Mouse (Mus musculus): ENCODE data around the gene Hoxd13. TPM values are rescaled to one million over a fixed set of nuclear protein-coding genes. Genes with fewer than 3 reads are reported as not detected.

Gene Hoxd13
- polyA plus RNA-seq (2014; fragmentation: Nextera tagmentation; extraction: Ambion mirVana) = 0.06 and 0.45 TPM in 2 replicates

- H3K27me3 ChIP-seq (replicated peaks; ENCODE audit: control insufficient read depth, insufficient read depth, low read length) = peaks cover 97% of the 10 kb centered on the region
- H3K9ac ChIP-seq (ENCODE audit: low read depth, low read length) = no peak within 1 kb of the TSS
- DNase-seq (ENCODE audit: low spot score) (no peak), ATAC-seq (replicated peaks; ENCODE audit: low FRiP score) (no peak)
- peak within 1 kb of the TSS; percentile 61 for H3K4me2 ChIP-seq
- H3K4me3 ChIP-seq (ENCODE audit: low read depth, low read length) = peak within 1 kb of the TSS; percentile 43
- 1% methylated on average over 12 of the region's 51 CpGs for WGBS
- H3K4me1 ChIP-seq (replicated peaks; ENCODE audit: control insufficient read depth, insufficient read depth, low read length) = peaks cover 6% of the 10 kb centered on the region
- no peaks in the 10 kb centered on the region for H3K36me3 ChIP-seq (ENCODE audit: control insufficient read depth, insufficient read depth, low read length)
- H3K27ac ChIP-seq (ENCODE audit: low read depth, low read length) = no peak within 1 kb of the TSS
- no peaks in the 10 kb centered on the region for H3K9me3 ChIP-seq (ENCODE audit: control insufficient read depth, low read length)
These were observed at the start of gene Hoxd13 for GRCm38 (mm10) chr2:74667842-74668357. TSS of gene Hoxd13 (plus strand) at chr2:74668310.

- Histone ChIP-seq H3K4me1 (replicated peaks; ENCODE audit: control insufficient read depth, insufficient read depth, low read length) (no peaks in the 10 kb centered on the region), H3K27ac (ENCODE audit: low read depth, low read length) (no peak overlapping the region), H3K27me3 (replicated peaks; ENCODE audit: control insufficient read depth, insufficient read depth, low read length) (no peaks in the 10 kb centered on the region), H3K4me3 (ENCODE audit: low read depth, low read length) (no peak overlapping the region), H3K9me3 (ENCODE audit: control insufficient read depth, low read length) (no peaks in the 10 kb centered on the region), H3K36me3 (ENCODE audit: control insufficient read depth, insufficient read depth, low read length) (no peaks in the 10 kb centered on the region), H3K9ac (ENCODE audit: low read depth, low read length) (no peak overlapping the region), H3K4me2 (no peak overlapping the region)
- DNase-seq (ENCODE audit: low spot score) (no peak), ATAC-seq (replicated peaks; ENCODE audit: low FRiP score) (no peak)
- 86% methylated on average over 3 of the region's 3 CpGs for WGBS
These were observed 48.3 kb upstream of the Hoxd13 start for GRCm38 (mm10) chr2:74619676-74620246.

DNA sequence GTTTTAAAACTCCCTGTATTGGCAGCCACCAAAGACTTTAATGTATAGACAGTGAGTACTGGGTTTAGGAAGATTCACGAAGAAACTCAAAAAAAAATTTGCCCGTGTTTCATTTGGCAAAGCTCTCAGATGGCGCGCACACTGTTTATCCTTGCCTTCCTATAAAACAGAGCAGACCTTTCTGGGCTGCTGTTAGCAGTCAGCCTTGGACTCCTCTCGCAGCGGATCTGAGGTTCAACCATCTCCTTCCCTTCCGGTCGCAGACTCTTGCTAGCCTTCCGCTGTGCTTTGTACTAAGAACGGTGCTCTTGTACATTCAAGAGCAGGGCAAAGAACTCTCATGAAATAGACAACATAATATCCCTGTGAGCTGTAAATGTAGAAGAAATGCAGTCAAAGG, 47.7 kb upstream of the Hoxd13 start:
- H3K4me2 ChIP-seq = no peak overlapping the region
- H3K27me3 ChIP-seq (replicated peaks; ENCODE audit: control insufficient read depth, insufficient read depth, low read length) = no peaks in the 10 kb centered on the region
- ATAC-seq (replicated peaks; ENCODE audit: low FRiP score) (no peak), DNase-seq (ENCODE audit: low spot score) (no peak)
- H3K9me3 ChIP-seq (ENCODE audit: control insufficient read depth, low read length) = no peaks in the 10 kb centered on the region
- no peaks in the 10 kb centered on the region for H3K36me3 ChIP-seq (ENCODE audit: control insufficient read depth, insufficient read depth, low read length)
- no peaks in the 10 kb centered on the region for H3K4me1 ChIP-seq (replicated peaks; ENCODE audit: control insufficient read depth, insufficient read depth, low read length)
- 89% methylated on average over 10 of the region's 10 CpGs for WGBS
- H3K27ac ChIP-seq (ENCODE audit: low read depth, low read length) = no peak overlapping the region
- H3K9ac ChIP-seq (ENCODE audit: low read depth, low read length) = no peak overlapping the region
- H3K4me3 ChIP-seq (ENCODE audit: low read depth, low read length) = no peak overlapping the region

GRCm38 (mm10) chr2:74635412-74635811, 32.7 kb upstream of the Hoxd13 start:
- Histone ChIP-seq H3K9me3 (ENCODE audit: control insufficient read depth, low read length) (no peaks in the 10 kb centered on the region), H3K4me2 (no peak overlapping the region), H3K27me3 (replicated peaks; ENCODE audit: control insufficient read depth, insufficient read depth, low read length) (no peaks in the 10 kb centered on the region), H3K9ac (ENCODE audit: low read depth, low read length) (no peak overlapping the region), H3K4me3 (ENCODE audit: low read depth, low read length) (no peak overlapping the region), H3K4me1 (replicated peaks; ENCODE audit: control insufficient read depth, insufficient read depth, low read length) (no peaks in the 10 kb centered on the region), H3K36me3 (ENCODE audit: control insufficient read depth, insufficient read depth, low read length) (no peaks in the 10 kb centered on the region), H3K27ac (ENCODE audit: low read depth, low read length) (no peak overlapping the region)
- WGBS = 55% methylated on average over 4 of the region's 4 CpGs
- ATAC-seq (replicated peaks; ENCODE audit: low FRiP score) (no peak), DNase-seq (ENCODE audit: low spot score) (no peak)

GRCm38 (mm10) chr2:74642431-74642830, 25.7 kb upstream of the Hoxd13 start:
- Histone ChIP-seq H3K27me3 (replicated peaks; ENCODE audit: control insufficient read depth, insufficient read depth, low read length) (peaks cover 36% of the 10 kb centered on the region), H3K9ac (ENCODE audit: low read depth, low read length) (no peak overlapping the region), H3K27ac (ENCODE audit: low read depth, low read length) (no peak overlapping the region), H3K9me3 (ENCODE audit: control insufficient read depth, low read length) (no peaks in the 10 kb centered on the region), H3K36me3 (ENCODE audit: control insufficient read depth, insufficient read depth, low read length) (no peaks in the 10 kb centered on the region), H3K4me1 (replicated peaks; ENCODE audit: control insufficient read depth, insufficient read depth, low read length) (no peaks in the 10 kb centered on the region), H3K4me2 (no peak overlapping the region), H3K4me3 (ENCODE audit: low read depth, low read length) (no peak overlapping the region)
- DNase-seq (ENCODE audit: low spot score) (no peak), ATAC-seq (replicated peaks; ENCODE audit: low FRiP score) (no peak)
- WGBS = 69% methylated on average over 5 of the region's 5 CpGs

DNA sequence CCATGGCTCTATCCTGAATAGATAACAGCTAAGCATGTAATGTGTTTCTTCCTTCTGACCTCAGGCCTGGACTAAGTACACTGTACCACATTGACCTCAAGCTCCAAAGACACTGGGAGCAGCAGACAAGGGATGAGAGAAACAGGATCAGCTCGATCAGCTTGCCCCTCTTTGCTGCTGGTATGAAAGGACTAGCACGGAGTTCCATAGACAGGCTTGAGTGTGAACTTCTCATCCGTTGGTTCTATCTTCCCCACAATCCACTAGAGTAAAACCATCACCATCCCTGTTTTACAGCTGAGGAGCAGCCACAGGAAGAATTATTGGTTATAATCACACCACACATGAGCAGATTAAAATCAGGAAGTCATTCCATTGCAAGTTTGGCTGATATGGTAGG, 22.5 kb upstream of the Hoxd13 start:
- H3K9ac ChIP-seq (ENCODE audit: low read depth, low read length) = no peak overlapping the region
- no peak for DNase-seq (ENCODE audit: low spot score)
- H3K27me3 ChIP-seq (replicated peaks; ENCODE audit: control insufficient read depth, insufficient read depth, low read length) = peaks cover 68% of the 10 kb centered on the region
- no peaks in the 10 kb centered on the region for H3K9me3 ChIP-seq (ENCODE audit: control insufficient read depth, low read length)
- H3K27ac ChIP-seq (ENCODE audit: low read depth, low read length) = no peak overlapping the region
- H3K4me1 ChIP-seq (replicated peaks; ENCODE audit: control insufficient read depth, insufficient read depth, low read length) = no peaks in the 10 kb centered on the region
- no peak for ATAC-seq (replicated peaks; ENCODE audit: low FRiP score)
- WGBS = 69% methylated on average over 3 of the region's 3 CpGs
- no peak overlapping the region for H3K4me3 ChIP-seq (ENCODE audit: low read depth, low read length)
- H3K36me3 ChIP-seq (ENCODE audit: control insufficient read depth, insufficient read depth, low read length) = no peaks in the 10 kb centered on the region
- no peak overlapping the region for H3K4me2 ChIP-seq

GRCm38 (mm10) chr2:74647082-74647864, 20.8 kb upstream of the Hoxd13 start:
- 17% methylated on average over 7 of the region's 7 CpGs for WGBS
- ATAC-seq (replicated peaks; ENCODE audit: low FRiP score) (no peak), DNase-seq (ENCODE audit: low spot score) (no peak)
- Histone ChIP-seq H3K9ac (ENCODE audit: low read depth, low read length) (no peak overlapping the region), H3K27ac (ENCODE audit: low read depth, low read length) (no peak overlapping the region), H3K4me3 (ENCODE audit: low read depth, low read length) (no peak overlapping the region), H3K4me1 (replicated peaks; ENCODE audit: control insufficient read depth, insufficient read depth, low read length) (no peaks in the 10 kb centered on the region), H3K36me3 (ENCODE audit: control insufficient read depth, insufficient read depth, low read length) (no peaks in the 10 kb centered on the region), H3K27me3 (replicated peaks; ENCODE audit: control insufficient read depth, insufficient read depth, low read length) (peaks cover 85% of the 10 kb centered on the region), H3K9me3 (ENCODE audit: control insufficient read depth, low read length) (no peaks in the 10 kb centered on the region), H3K4me2 (no peak overlapping the region)

- Histone ChIP-seq H3K4me3 (ENCODE audit: low read depth, low read length) (no peak overlapping the region), H3K9me3 (ENCODE audit: control insufficient read depth, low read length) (no peaks in the 10 kb centered on the region), H3K27ac (ENCODE audit: low read depth, low read length) (no peak overlapping the region), H3K9ac (ENCODE audit: low read depth, low read length) (no peak overlapping the region), H3K36me3 (ENCODE audit: control insufficient read depth, insufficient read depth, low read length) (no peaks in the 10 kb centered on the region), H3K4me2 (no peak overlapping the region), H3K4me1 (replicated peaks; ENCODE audit: control insufficient read depth, insufficient read depth, low read length) (peaks cover 6% of the 10 kb centered on the region; the same call in 1 of the 2 replicates), H3K27me3 (replicated peaks; ENCODE audit: control insufficient read depth, insufficient read depth, low read length) (peaks cover 91% of the 10 kb centered on the region)
- DNase-seq (ENCODE audit: low spot score) (no peak), ATAC-seq (replicated peaks; ENCODE audit: low FRiP score) (no peak)
- WGBS = 40% methylated on average over 2 of the region's 2 CpGs
These were observed 15.1 kb upstream of the Hoxd13 start for GRCm38 (mm10) chr2:74652996-74653340.
